In genomic region chr19:43527131-43527530, GRCm38 (mm10) we compare ENCODE assay signal across 11 mouse cellular contexts. TPM values are rescaled to one million over a fixed set of nuclear protein-coding genes. Genes with fewer than 3 reads are reported as not detected.
A peak's percentile ranks its signal among the peaks of the same experiment; 100 is the strongest.
DNase-seq lines count a peak whose midpoint lies in the region; ATAC-seq and TF ChIP-seq lines count a peak whose summit lies in the region.
"Had no signal": no experiment of that assay in that cellular context is flagged by ENCODE, and none has a peak within 500 bp of the region (broad histone marks: within the 10 kb centered on the region; RNA-seq: fewer than 3 reads in every experiment).

No protein-coding gene starts in this region.

- no peaks in the 10 kb centered on the region for H3K9me3 ChIP-seq in liver, postnatal 0 days (ENCODE audit: low read length)
- H3K9me3 ChIP-seq: forebrain, embryonic 12.5 days had no signal

- TF ChIP-seq EP300 in liver, postnatal 0 days (IDR thresholded peaks at IDR 0.05; ENCODE audit: low read depth), result no peak

- no peak overlapping the region for H3K9ac ChIP-seq in liver, postnatal 0 days (replicated peaks)
- H3K9ac ChIP-seq: forebrain, embryonic 12.5 days had no signal

- H3K4me1 ChIP-seq in liver, postnatal 0 days (ENCODE audit: insufficient read depth), result peaks cover 16% of the 10 kb centered on the region

- H3K4me3 ChIP-seq in liver, postnatal 0 days (ENCODE audit: low read depth, low read length), result no peak overlapping the region
- H3K4me3 ChIP-seq: forebrain, embryonic 12.5 days had no signal

- H3K36me3 ChIP-seq in liver, postnatal 0 days (replicated peaks; ENCODE audit: insufficient read depth, low read length), result no peaks in the 10 kb centered on the region
- H3K36me3 ChIP-seq: forebrain, embryonic 12.5 days had no signal

- no peak overlapping the region for H3K4me2 ChIP-seq in liver, postnatal 0 days (ENCODE audit: low read depth, low read length)
- H3K4me2 ChIP-seq: forebrain, embryonic 12.5 days; midbrain, embryonic 11.5 days had no signal

- H3K27me3 ChIP-seq in liver, postnatal 0 days (ENCODE audit: insufficient read depth, low read length), result no peaks in the 10 kb centered on the region

- peak overlapping the region; percentile 81 for H3K27ac ChIP-seq in liver, postnatal 0 days (ENCODE audit: low read depth)
- H3K27ac ChIP-seq: forebrain, embryonic 12.5 days had no signal

- ATAC-seq in liver, postnatal 0 days, result no peak
- no peak for ATAC-seq in megakaryocyte progenitor cell, adult 5-6 weeks (replicated peaks; ENCODE audit: poor library complexity)

- peak; percentile 44 for DNase-seq in adrenal gland, postnatal 14 days
- DNase-seq in adrenal gland, adult 18-20 months (ENCODE audit: low spot score in 2 of 2), result no peak
- no peak for DNase-seq in liver, postnatal 0 days
- no peak for DNase-seq in liver
- DNase-seq in gastrocnemius, postnatal 10 days, result peak; percentile 34
- peak; percentile 31 for DNase-seq in naive thymus-derived CD4-positive, alpha-beta T cell, adult 2 months (ENCODE audit: low read depth)
- DNase-seq in ovary, postnatal 36 days (ENCODE audit: low spot score), result no peak
- DNase-seq: spleen, adult 18-20 months had no signal

- peak; percentile 59 for TF ChIP-seq CTCF in liver, postnatal 0 days (IDR thresholded peaks at IDR 0.05; ENCODE audit: low read depth)

- 18% methylated on average over 11 of the region's 11 CpGs for WGBS in liver, postnatal 0 days (ENCODE audit: insufficient replicate concordance)

RNA-seq across cellular contexts. Expression of gene Got1, which starts 2.7 kb away (rescaled TPM):
- total RNA-seq in adrenal gland, postnatal 14 days (2021), result 184 and 213 TPM in 2 replicates
- total RNA-seq in adrenal gland, adult 18-20 months (2021), result 100 to 1,000 TPM; 181 to 350 TPM
- polyA plus RNA-seq in liver, postnatal 0 days (2015; fragmentation: Nextera tagmentation; extraction: Ambion mirVana), result 127 and 137 TPM in 2 replicates
- 100 to 1,000 TPM; 152 to 177 TPM for total RNA-seq in gastrocnemius, postnatal 10 days (2021)
- total RNA-seq in megakaryocyte progenitor cell, adult 5-6 weeks (2015), result 21.0 and 21.3 TPM in 2 replicates
- 17.9 and 19.8 TPM in 2 replicates for total RNA-seq in megakaryocyte progenitor cell, adult 5-6 weeks (2017)

Comparison
In these comparisons a context has a peak if more than half of its experiments do, and no peak if none do; other contexts are left out.
1. DNase-seq: peak in adrenal gland, postnatal 14 days (single experiment), gastrocnemius, postnatal 10 days (single experiment) and naive thymus-derived CD4-positive, alpha-beta T cell, adult 2 months (single experiment); none in adrenal gland, adult 18-20 months (0 of 2), liver, postnatal 0 days (single experiment), liver (single experiment) and ovary, postnatal 36 days (single experiment).